Mouse (Mus musculus) kidney, adult 2 months (tissue): ENCODE data around the gene Sp7.

ENCODE experiments used
- CTCF ChIP-seq: fragments of 200-500 bp; conservative IDR thresholded peaks from 2 replicates; pipeline ENCODE4 v1.5.1; 2011; ENCODE audit warnings: low read depth, mild to moderate bottlenecking, control low read depth, low read length, moderate library complexity, mixed read lengths; ENCODE audit not compliant: insufficient read depth, insufficient read length
- POLR2A ChIP-seq: fragments of 200-500 bp; IDR thresholded peaks from one replicate; pipeline ENCODE4 v1.6.1; 2011; ENCODE audit warnings: low read depth, low read length, control low read depth

GRCm38 (mm10) chr15:102392520-102392919, 25.5 kb upstream of the Sp7 start:
- TF ChIP-seq CTCF (no peak), POLR2A (no peak)
